In genomic region chr1:175643496-175644265, GRCm38 (mm10) we compare ENCODE assay signal across 39 mouse cellular contexts. TPM values are rescaled to one million over a fixed set of nuclear protein-coding genes. Genes with fewer than 3 reads are reported as not detected.
A peak's percentile ranks its signal among the peaks of the same experiment; 100 is the strongest.
DNase-seq lines count a peak whose midpoint lies in the region; ATAC-seq and TF ChIP-seq lines count a peak whose summit lies in the region.
"Had no signal": no experiment of that assay in that cellular context is flagged by ENCODE, and none has a peak within 500 bp of the region (broad histone marks: within the 10 kb centered on the region; RNA-seq: fewer than 3 reads in every experiment).

No protein-coding gene starts in this region.

- no peak overlapping the region for H3K27ac ChIP-seq in MEL (ENCODE audit: control insufficient read depth, low read depth, low read length)
- peak overlapping the region; percentile 71; the same call in 1 of the 2 replicates for H3K27ac ChIP-seq in small intestine, adult 2 months (ENCODE audit: insufficient read depth, low read depth, low read length)
- no peak overlapping the region for H3K27ac ChIP-seq in stomach, postnatal 0 days (replicated peaks)
- H3K27ac ChIP-seq: embryonic facial prominence, embryonic 10.5 days; embryonic facial prominence, embryonic 15.5 days; forebrain, embryonic 12.5 days; hindbrain, embryonic 14.5 days; liver, embryonic 14.5 days; midbrain, embryonic 13.5 days had no signal

- no peaks in the 10 kb centered on the region for H3K9me3 ChIP-seq in MEL (replicated peaks; ENCODE audit: insufficient read depth, low read length)
- H3K9me3 ChIP-seq in stomach, postnatal 0 days (ENCODE audit: control insufficient read depth, low read length): no peaks in the 10 kb centered on the region
- H3K9me3 ChIP-seq: embryonic facial prominence, embryonic 10.5 days; embryonic facial prominence, embryonic 15.5 days; forebrain, embryonic 12.5 days; G1E; megakaryocyte, embryonic 14.5 days; midbrain, embryonic 13.5 days had no signal

- no peak overlapping the region for H3K4me2 ChIP-seq in stomach, postnatal 0 days (replicated peaks; ENCODE audit: low read depth)
- H3K4me2 ChIP-seq: embryonic facial prominence, embryonic 15.5 days; forebrain, embryonic 12.5 days; hindbrain, embryonic 14.5 days; midbrain, embryonic 13.5 days had no signal

- peak; percentile 72 to 75 for DNase-seq in spleen, postnatal 36 days (ENCODE audit: low spot score in 2 of 2)
- no peak for DNase-seq in spleen, adult 12 weeks (ENCODE audit: low spot score)
- DNase-seq in MEL (ENCODE audit: low read depth, low spot score): peak; percentile 33
- no peak for DNase-seq in stomach, postnatal 0 days (ENCODE audit: low spot score)
- no peak for DNase-seq in heart, postnatal 14 days
- no peak for DNase-seq in testis, postnatal 14 days (ENCODE audit: low spot score)
- DNase-seq: adrenal gland, postnatal 10 days; cerebellum, adult 18-20 months; cerebellum, postnatal 14 days; forebrain, postnatal 0 days; heart, postnatal 4 days; kidney, adult 11 months; kidney, postnatal 14 days; liver; lung, adult 2 months; lung, postnatal 10 days; right cerebral cortex, adult 18-20 months; thymus, postnatal 36 days had no signal

- no peak overlapping the region for H3K4me3 ChIP-seq in MEL (ENCODE audit: control insufficient read depth in 1 of 2, insufficient read depth in 1 of 2, low read depth in 2 of 2, low read length in 2 of 2)
- H3K4me3 ChIP-seq in small intestine, adult 2 months (ENCODE audit: low read depth, low read length): no peak overlapping the region
- no peak overlapping the region for H3K4me3 ChIP-seq in stomach, postnatal 0 days (ENCODE audit: low read depth, low read length)
- H3K4me3 ChIP-seq: embryonic facial prominence, embryonic 10.5 days; embryonic facial prominence, embryonic 15.5 days; forebrain, embryonic 12.5 days; megakaryocyte, embryonic 14.5 days; midbrain, embryonic 13.5 days had no signal

- no peak overlapping the region for H3K9ac ChIP-seq in MEL (ENCODE audit: control insufficient read depth, low read depth, low read length, poor library complexity, severe bottlenecking)
- H3K9ac ChIP-seq in stomach, postnatal 0 days (ENCODE audit: low read length): no peak overlapping the region
- H3K9ac ChIP-seq: embryonic facial prominence, embryonic 15.5 days; forebrain, embryonic 12.5 days; forebrain, postnatal 0 days; hindbrain, embryonic 14.5 days; liver, embryonic 14.5 days; midbrain, embryonic 13.5 days had no signal

- intact Hi-C loops in heart, postnatal 14 days (cut with DNase I): no loop called here

- no peaks in the 10 kb centered on the region for H3K27me3 ChIP-seq in MEL (ENCODE audit: control insufficient read depth in 1 of 2, insufficient read depth in 2 of 2, low read length in 2 of 2)
- H3K27me3 ChIP-seq in small intestine, adult 2 months (ENCODE audit: control insufficient read depth, insufficient read depth, low read length): no peaks in the 10 kb centered on the region
- H3K27me3 ChIP-seq in stomach, postnatal 0 days (ENCODE audit: control insufficient read depth, insufficient read depth, low read length): no peaks in the 10 kb centered on the region
- H3K27me3 ChIP-seq: embryonic facial prominence, embryonic 15.5 days; forebrain, embryonic 12.5 days; midbrain, embryonic 13.5 days had no signal

- no peak for TF ChIP-seq RAD21 in MEL (IDR thresholded peaks at IDR 0.05; ENCODE audit: low read depth, low read length)

- TF ChIP-seq POLR2A in MEL (IDR thresholded peaks at IDR 0.05; ENCODE audit: control insufficient read depth in 1 of 2, insufficient read depth in 1 of 2, low read depth in 1 of 2, low read length in 2 of 2, poor library complexity in 1 of 2): no peak
- no peak for TF ChIP-seq POLR2A in small intestine, adult 2 months (IDR thresholded peaks at IDR 0.05; ENCODE audit: low read depth, low read length)

- TF ChIP-seq CTCF in MEL (IDR thresholded peaks at IDR 0.05 in 2 of 3, conservative IDR thresholded peaks at IDR 0.05 in 1 of 3; ENCODE audit: control insufficient read depth in 1 of 3, insufficient read depth in 1 of 3, low read depth in 2 of 3, low read length in 3 of 3, poor library complexity in 1 of 3, severe bottlenecking in 1 of 3): no peak
- no peak for TF ChIP-seq CTCF in small intestine, adult 2 months (IDR thresholded peaks at IDR 0.05; ENCODE audit: extremely low read depth, insufficient read length, insufficient replicate concordance, low read depth, low read length)
- TF ChIP-seq CTCF in stomach, postnatal 0 days (IDR thresholded peaks at IDR 0.05; ENCODE audit: low read depth): no peak

- H3K79me2 ChIP-seq in MEL (ENCODE audit: control insufficient read depth, insufficient read depth, low read length, poor library complexity): no peaks in the 10 kb centered on the region

- ATAC-seq in megakaryocyte, adult 5-6 weeks (ENCODE audit: poor library complexity, severe bottlenecking): peak; percentile 49
- no peak for ATAC-seq in stomach, postnatal 0 days (ENCODE audit: low FRiP score, low TSS enrichment)
- ATAC-seq: forebrain, postnatal 0 days; midbrain, embryonic 13.5 days; Patski had no signal

- 0 out of 4 replicates have a peak, but pooled peaks cover 0 to 3% of the 10 kb centered on the region in 2 experiments for H3K36me3 ChIP-seq in MEL (ENCODE audit: control insufficient read depth in 1 of 2, insufficient read depth in 2 of 2, low read length in 2 of 2)
- no peaks in the 10 kb centered on the region for H3K36me3 ChIP-seq in small intestine, adult 2 months (ENCODE audit: control insufficient read depth, insufficient read depth, low read length)
- no peaks in the 10 kb centered on the region for H3K36me3 ChIP-seq in stomach, postnatal 0 days (ENCODE audit: control insufficient read depth, insufficient read depth, low read length)
- H3K36me3 ChIP-seq: embryonic facial prominence, embryonic 10.5 days; embryonic facial prominence, embryonic 15.5 days; forebrain, embryonic 12.5 days; G1E; midbrain, embryonic 13.5 days had no signal

- 36% methylated on average over 5 of the region's 5 CpGs for WGBS in small intestine, adult 2 months
- 52% methylated on average over 5 of the region's 5 CpGs for WGBS in stomach, postnatal 0 days

- no peak for TF ChIP-seq EP300 in MEL (IDR thresholded peaks at IDR 0.05; ENCODE audit: low read depth in 1 of 2, low read length in 2 of 2)
- no peak for TF ChIP-seq EP300 in stomach, postnatal 0 days (optimal IDR thresholded peaks at IDR 0.05)

- peaks cover 0 to 4% of the 10 kb centered on the region in 2 experiments; a peak in 3 of 4 replicates for H3K4me1 ChIP-seq in MEL (ENCODE audit: control insufficient read depth in 1 of 2, insufficient read depth in 2 of 2, low read length in 2 of 2)
- H3K4me1 ChIP-seq in small intestine, adult 2 months (ENCODE audit: control insufficient read depth, insufficient read depth, insufficient read length, low read length): no peaks in the 10 kb centered on the region
- no peaks in the 10 kb centered on the region for H3K4me1 ChIP-seq in stomach, postnatal 0 days (replicated peaks; ENCODE audit: control insufficient read depth, insufficient read depth)
- H3K4me1 ChIP-seq: embryonic facial prominence, embryonic 10.5 days; embryonic facial prominence, embryonic 15.5 days; forebrain, embryonic 12.5 days had no signal

TF ChIP-seq in MEL, 35 proteins besides CTCF, POLR2A, EP300 and RAD21 (continues in another document):
- no peak for TF ChIP-seq MYC (IDR thresholded peaks at IDR 0.05; ENCODE audit: low read depth, low read length)

RNA-seq across cellular contexts. Expression of gene Fh1, which starts 18.2 kb away (rescaled TPM):
- total RNA-seq in MEL (2012; rRNA removed): 159 and 199 TPM in 2 replicates
- 100 to 1,000 TPM in 1 of 2 experiments, not detected in 1; 186 TPM for polyA plus RNA-seq in MEL (2012; ENCODE audit: insufficient read depth in 1 of 2, insufficient read length in 2 of 2, low read depth in 1 of 2, low replicate concordance in 2 of 2, missing spikeins in 1 of 2)
- total RNA-seq in megakaryocyte, adult 5-6 weeks (2015): 85.8 and 106 TPM in 2 replicates
- total RNA-seq in megakaryocyte, adult 5-6 weeks (2017): 65.9 and 70.7 TPM in 2 replicates
- polyA plus RNA-seq in small intestine, adult 2 months (2012; rRNA removed): 11.8 and 16.4 TPM in 2 replicates
- 98.3 and 103 TPM in 2 replicates for polyA plus RNA-seq in stomach, postnatal 0 days (2015; fragmentation: Nextera tagmentation; extraction: Ambion mirVana)
- total RNA-seq in heart, postnatal 14 days (2021): 100 to 1,000 TPM; 594 to 598 TPM

RNA-seq across cellular contexts. Expression of gene Kmo, which starts 23.5 kb away (rescaled TPM):
- total RNA-seq in MEL (2012; rRNA removed): 0.27 and 0.69 TPM in 2 replicates
- polyA plus RNA-seq in MEL (2012; ENCODE audit: insufficient read depth in 1 of 2, insufficient read length in 2 of 2, low read depth in 1 of 2, low replicate concordance in 2 of 2, missing spikeins in 1 of 2): 1 to 10 TPM in 1 of 2 experiments, not detected in 1; 1.6 TPM
- 15.3 and 15.9 TPM in 2 replicates for total RNA-seq in megakaryocyte, adult 5-6 weeks (2015)
- total RNA-seq in megakaryocyte, adult 5-6 weeks (2017): 27.6 and 34.5 TPM in 2 replicates
- 0.41 and 0.55 TPM in 2 replicates for polyA plus RNA-seq in small intestine, adult 2 months (2012; rRNA removed)
- 0.15 and 0.21 TPM in 2 replicates for polyA plus RNA-seq in stomach, postnatal 0 days (2015; fragmentation: Nextera tagmentation; extraction: Ambion mirVana)
- under 1 TPM; 0.26 to 0.34 TPM for total RNA-seq in heart, postnatal 14 days (2021)
- total RNA-seq: forebrain, postnatal 0 days; G1E; heart, postnatal 4 days; layer of hippocampus, postnatal 10 days; left cerebral cortex, postnatal 14 days had no signal
- polyA plus RNA-seq: embryonic facial prominence, embryonic 10.5 days; forebrain, postnatal 0 days; G1E; kidney, embryonic 14.5 days had no signal

RNA-seq across cellular contexts. Expression of gene Opn3, which starts 48.9 kb away (rescaled TPM):
- 0.39 and 0.50 TPM in 2 replicates for total RNA-seq in MEL (2012; rRNA removed)
- 1 to 10 TPM in 1 of 2 experiments, not detected in 1; 2.2 TPM for polyA plus RNA-seq in MEL (2012; ENCODE audit: insufficient read depth in 1 of 2, insufficient read length in 2 of 2, low read depth in 1 of 2, low replicate concordance in 2 of 2, missing spikeins in 1 of 2)
- 1.5 and 1.9 TPM in 2 replicates for total RNA-seq in megakaryocyte, adult 5-6 weeks (2015)
- total RNA-seq in megakaryocyte, adult 5-6 weeks (2017): 0.37 and 1.7 TPM in 2 replicates
- 0.93 and 2.4 TPM in 2 replicates for polyA plus RNA-seq in small intestine, adult 2 months (2012; rRNA removed)
- polyA plus RNA-seq in stomach, postnatal 0 days (2015; fragmentation: Nextera tagmentation; extraction: Ambion mirVana): 2.4 and 3.3 TPM in 2 replicates
- 1 to 10 TPM; 7.3 to 8.9 TPM for total RNA-seq in heart, postnatal 14 days (2021)

RNA-seq across cellular contexts. Expression of gene Chml, which starts 49.0 kb away (rescaled TPM):
- 3.5 and 4.4 TPM in 2 replicates for total RNA-seq in MEL (2012; rRNA removed)
- polyA plus RNA-seq in MEL (2012; ENCODE audit: insufficient read depth in 1 of 2, insufficient read length in 2 of 2, low read depth in 1 of 2, low replicate concordance in 2 of 2, missing spikeins in 1 of 2): 10 to 100 TPM in 1 of 2 experiments, not detected in 1; 16.0 TPM
- total RNA-seq in megakaryocyte, adult 5-6 weeks (2015): 14.2 and 17.0 TPM in 2 replicates
- 28.4 and 38.1 TPM in 2 replicates for total RNA-seq in megakaryocyte, adult 5-6 weeks (2017)
- 10.4 and 19.5 TPM in 2 replicates for polyA plus RNA-seq in small intestine, adult 2 months (2012; rRNA removed)
- polyA plus RNA-seq in stomach, postnatal 0 days (2015; fragmentation: Nextera tagmentation; extraction: Ambion mirVana): 1.0 and 1.5 TPM in 2 replicates
- total RNA-seq in heart, postnatal 14 days (2021): 10 to 100 TPM; 12.1 to 13.3 TPM

RNA-seq across cellular contexts. Expression of gene Wdr64, which starts 54.7 kb away (rescaled TPM):
- 0.10 TPM in 1 of 2 replicates, not detected in the other for total RNA-seq in MEL (2012; rRNA removed)
- polyA plus RNA-seq in MEL (2012; ENCODE audit: insufficient read depth in 1 of 2, insufficient read length in 2 of 2, low read depth in 1 of 2, low replicate concordance in 2 of 2, missing spikeins in 1 of 2): under 1 TPM in 1 of 2 experiments, not detected in 1; 0.31 TPM
- not detected in 2 replicates for total RNA-seq in megakaryocyte, adult 5-6 weeks (2015)
- total RNA-seq in megakaryocyte, adult 5-6 weeks (2017): not detected in 2 replicates
- not detected in 2 replicates for polyA plus RNA-seq in small intestine, adult 2 months (2012; rRNA removed)
- not detected in 2 replicates for polyA plus RNA-seq in stomach, postnatal 0 days (2015; fragmentation: Nextera tagmentation; extraction: Ambion mirVana)
- total RNA-seq in heart, postnatal 14 days (2021): not detected
- total RNA-seq: adrenal gland, postnatal 10 days; forebrain, postnatal 0 days; gastrocnemius, adult 8-10 months; gastrocnemius, postnatal 4 days; heart, postnatal 4 days; layer of hippocampus, postnatal 10 days; left cerebral cortex, adult 18-20 months had no signal
- polyA plus RNA-seq: C2C12; embryonic facial prominence, embryonic 10.5 days; embryonic facial prominence, embryonic 15.5 days; forebrain, embryonic 12.5 days; forebrain, postnatal 0 days; G1E; heart, embryonic 14.5 days; hindbrain, embryonic 14.5 days; kidney, embryonic 14.5 days; limb, embryonic 11.5 days; liver, embryonic 14.5 days; lung, adult 2 months; midbrain, embryonic 13.5 days; Patski; stomach, embryonic 14.5 days had no signal

Comparison
In these comparisons a context has a peak if more than half of its experiments do, and no peak if none do; other contexts are left out.
1. DNase-seq: peak in spleen, postnatal 36 days (2 of 2) and MEL (single experiment); none in spleen, adult 12 weeks (single experiment), stomach, postnatal 0 days (single experiment), heart, postnatal 14 days (0 of 2) and testis, postnatal 14 days (single experiment).